Mouse (Mus musculus): ENCODE measurements around the gene H6pd.

DNA sequence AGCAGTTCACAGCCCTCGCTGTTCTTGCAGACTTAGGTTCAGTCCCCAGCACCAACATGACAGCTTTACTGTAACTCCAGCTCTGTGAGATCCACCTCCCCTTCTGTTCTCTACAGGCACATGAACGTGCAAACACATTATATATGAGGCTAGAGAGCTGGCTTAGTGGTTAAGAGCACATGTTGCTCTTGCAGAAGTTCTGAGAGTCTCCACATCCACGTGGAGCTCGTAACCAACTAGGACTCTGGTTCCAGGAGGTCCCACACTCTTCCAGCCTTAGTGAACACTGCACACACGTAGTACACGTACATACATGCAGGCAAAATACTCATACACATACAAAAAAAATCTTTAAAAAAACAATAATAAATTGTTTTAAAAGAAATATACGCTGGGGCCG is 1.8 kb downstream of the H6pd start:
- TF ChIP-seq EP300 (IDR thresholded peaks at IDR 0.05; ENCODE audit: insufficient read depth, low read depth, low read length) (no peak), CTCF (IDR thresholded peaks at IDR 0.05; ENCODE audit: low read depth, low read length) (no peak)

Data from ES-Bruce4 (cell line).